Mouse (Mus musculus) cerebellum, adult 2 months (tissue): Measurements from ENCODE around the gene H2-T24. TPM values are rescaled to one million over a fixed set of nuclear protein-coding genes. Genes with fewer than 3 reads are reported as not detected.
"Not testable (repeated sequence)": the region's sequence is repeated elsewhere in the genome, so short reads cannot be mapped to it uniquely, and the experiment has no call there.

Experiments
- DNase-seq, 2 experiments: peaks; one replicate each; pipeline ENCODE4 v3.0.0; 2021
- H3K27ac ChIP-seq: fragments of 200-500 bp; 2 replicates; pipeline ENCODE4 v1.5.1; 2012; ENCODE audit warnings: low read length, control low read depth, inconsistent platforms; ENCODE audit not compliant: insufficient read depth
- H3K27me3 ChIP-seq: fragments of 200-500 bp; 2 replicates; pipeline ENCODE4 v1.6.1; 2012; ENCODE audit warnings: inconsistent platforms, mild to moderate bottlenecking, low read length, moderate library complexity; ENCODE audit not compliant: control insufficient read depth, insufficient read depth
- H3K4me1 ChIP-seq: fragments of 200-500 bp; 2 replicates; pipeline ENCODE4 v1.6.1; 2011; ENCODE audit warnings: low read length; ENCODE audit not compliant: control insufficient read depth, insufficient read depth
- H3K4me3 ChIP-seq: fragments of 200-500 bp; replicated peaks from 2 replicates; pipeline ENCODE3; 2011; ENCODE audit warnings: mild to moderate bottlenecking, low read depth, low read length, control low read depth; ENCODE audit not compliant: insufficient read depth
- CTCF ChIP-seq: fragments of 200-500 bp; IDR thresholded peaks from 2 replicates; pipeline ENCODE4 v1.5.1; 2011; ENCODE audit warnings: low read depth, mild to moderate bottlenecking, control low read depth, low read length, moderate library complexity, borderline replicate concordance; ENCODE audit not compliant: insufficient read depth
- POLR2A ChIP-seq: fragments of 200-500 bp; IDR thresholded peaks from 2 replicates; pipeline ENCODE4 v1.6.1; 2011; ENCODE audit warnings: low read length, control low read depth, borderline replicate concordance; ENCODE audit not compliant: insufficient read depth
- WGBS: fragments of 180-500 bp; shearing (Covaris S2); methylation state at CpG from one replicate; pipeline ENCODE4 v1.1.7; 2018; 5-methylcytosine and 5-hydroxymethylcytosine counted together
- polyA plus RNA-seq: library from polyadenylated mRNA; depleted of rRNA; stranded (reverse); fragments of >200 nt; gene quantifications from 2 replicates; pipeline ENCODE4 v1.2.3, GENCODE M21; 2012; rRNA removed

H2-T24 gene
- polyA plus RNA-seq = 0.95 and 1.1 TPM in 2 replicates

DNA sequence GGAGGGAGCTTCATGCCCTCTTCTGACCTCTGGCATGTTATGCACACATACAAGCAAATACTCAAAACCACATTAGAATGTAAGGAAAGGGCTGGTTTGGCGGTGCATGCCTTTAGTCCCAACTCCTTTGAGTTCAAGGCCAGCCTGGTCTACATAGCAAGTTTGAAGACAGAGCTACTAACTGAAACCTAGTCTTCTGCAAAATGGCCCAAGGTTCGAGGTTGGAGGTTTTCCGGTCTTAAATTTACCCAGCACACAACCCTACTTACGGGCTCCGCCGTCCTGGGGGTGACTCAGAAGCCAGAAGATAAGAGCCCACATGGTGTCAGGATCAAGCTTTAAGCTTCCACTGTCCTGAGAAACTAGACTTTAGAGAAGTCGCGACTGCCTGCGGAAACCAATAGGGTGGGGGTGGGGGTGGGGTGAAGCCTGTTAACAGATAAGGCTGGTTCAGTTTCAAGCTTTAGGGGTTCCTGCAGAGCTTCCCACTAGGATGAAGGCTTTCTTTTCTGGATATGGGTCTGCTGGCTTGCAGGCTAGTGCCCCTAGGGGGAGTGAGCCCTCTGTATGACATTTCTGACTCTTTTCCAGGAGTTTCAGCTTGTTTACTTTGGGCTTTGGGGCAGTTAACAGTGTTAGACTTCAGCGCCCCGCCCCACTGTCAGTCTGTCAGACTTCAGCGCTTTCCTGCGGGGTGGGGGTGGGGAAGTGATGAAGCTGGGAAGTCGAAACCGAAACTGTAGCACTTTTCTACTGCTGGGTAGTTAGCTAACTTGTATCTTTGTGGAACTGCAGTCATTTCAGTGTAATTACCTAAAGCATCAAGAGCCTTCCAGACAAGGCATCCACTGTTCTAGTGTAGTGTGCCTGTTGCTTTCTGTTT, at the start of gene H2-T24:
Gene H2-T24 (minus strand): TSS at position 370 of the 883 bp plus-strand sequence.
- TF ChIP-seq POLR2A = no peak
- H3K27ac ChIP-seq = no peak within 1 kb of the TSS

GRCm38 (mm10) chr17:36060829-36061228, 40.5 kb upstream of the H2-T24 start:
- WGBS = 24% methylated on average over 2 of the region's 2 CpGs
- TF ChIP-seq POLR2A (no peak), CTCF (peak; percentile 48; the same call in 1 of the 2 replicates)
- Histone ChIP-seq H3K4me1 (no peaks in the 10 kb centered on the region), H3K27ac (no peak overlapping the region), H3K4me3 (no peak overlapping the region), H3K27me3 (no peaks in the 10 kb centered on the region)
- peak; percentile 62 to 65 for DNase-seq

More for the DNA sequence above, at the start of gene H2-T24:
- H3K4me3 ChIP-seq = no peak within 1 kb of the TSS
- H3K4me1 ChIP-seq = no peaks in the 10 kb centered on the region
- WGBS = 45% methylated on average over 15 of the region's 15 CpGs
- no peak for DNase-seq
- no peaks in the 10 kb centered on the region for H3K27me3 ChIP-seq

DNA sequence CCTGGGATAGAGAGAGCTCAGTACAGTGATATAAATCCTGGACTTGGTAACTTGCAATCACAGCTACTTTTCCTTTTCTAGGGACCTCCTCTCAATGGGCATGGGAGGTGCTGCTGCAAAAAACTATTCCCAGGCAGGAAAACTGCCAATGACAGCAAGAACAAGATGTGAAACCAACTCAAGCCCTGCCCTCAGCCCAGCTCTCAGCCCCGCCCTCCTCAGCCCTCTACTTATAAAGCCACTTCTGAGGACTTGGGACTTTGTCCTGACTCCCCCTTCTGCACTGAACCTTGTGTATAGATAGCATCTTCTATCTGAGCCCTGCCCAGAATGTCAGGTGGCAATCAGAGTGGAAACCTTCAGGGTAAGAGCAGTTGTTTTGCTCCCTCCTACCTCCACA, 38.0 kb upstream of the H2-T24 start, which contains the start of gene Gm11127:
Gene Gm11127 (minus strand): TSS at position 10 of the 400 bp plus-strand sequence.
- H3K27me3 ChIP-seq, H3K27ac ChIP-seq, DNase-seq, H3K4me1 ChIP-seq, H3K4me3 ChIP-seq: not testable (repeated sequence)
- WGBS = 60% methylated on average over 1 of the region's 1 CpGs

GRCm38 (mm10) chr17:36057927-36058326, 37.6 kb upstream of the H2-T24 start:
- not testable (repeated sequence) for H3K4me3 ChIP-seq, DNase-seq
- WGBS = 83% methylated on average over 25 of the region's 25 CpGs

GRCm38 (mm10) chr17:36043286-36043685, 22.9 kb upstream of the H2-T24 start:
- Histone ChIP-seq H3K27ac (no peak overlapping the region), H3K27me3 (no peaks in the 10 kb centered on the region), H3K4me1 (no peaks in the 10 kb centered on the region), H3K4me3 (no peak overlapping the region)
- DNase-seq = no peak
- 80% methylated on average over 3 of the region's 3 CpGs for WGBS
- no peak for TF ChIP-seq POLR2A
- no peak for TF ChIP-seq CTCF

More at GRCm38 (mm10) chr17:36057927-36058326, 37.6 kb upstream of the H2-T24 start:
- not testable (repeated sequence) for H3K27me3 ChIP-seq, H3K4me1 ChIP-seq, H3K27ac ChIP-seq

DNA sequence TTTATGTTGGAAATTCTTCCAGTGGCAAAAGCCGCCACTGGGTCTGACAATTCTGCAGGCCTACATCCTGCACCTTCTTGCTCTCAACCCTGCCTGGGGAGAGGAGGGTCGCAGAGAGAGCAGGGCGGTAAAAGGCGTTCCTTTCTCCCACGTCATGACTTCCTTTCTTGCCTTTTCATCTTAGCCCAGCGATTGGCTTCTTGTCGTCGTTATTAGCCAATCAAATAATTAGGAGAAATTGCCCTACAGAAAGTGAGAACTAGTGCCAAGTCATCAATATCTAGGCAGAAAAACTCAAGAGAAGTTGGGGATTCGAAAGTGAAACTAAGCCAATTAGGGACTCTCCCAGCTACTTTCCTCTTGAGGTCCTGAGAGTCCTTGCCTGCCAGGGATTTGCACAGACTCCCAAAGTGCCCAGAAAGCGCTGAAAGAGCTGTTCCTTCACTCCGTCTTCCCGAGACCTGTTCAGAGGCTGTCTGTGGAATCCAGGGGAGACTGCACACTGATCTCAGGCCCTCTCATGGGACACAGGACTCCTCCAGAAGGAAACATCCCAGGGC, 22.3 kb upstream of the H2-T24 start, which contains the start of the genes H2-T22 and Gm6034:
Gene H2-T22 (minus strand): TSS at position 138 of the 560 bp plus-strand sequence.
Gene Gm6034 (plus strand): TSS at position 352 of the 560 bp plus-strand sequence.
- not testable (repeated sequence) for H3K4me1 ChIP-seq, H3K27ac ChIP-seq, H3K27me3 ChIP-seq
- DNase-seq = peak; percentile 57 to 85
- peak; percentile 38; the same call in 1 of the 2 replicates for TF ChIP-seq POLR2A
- under 1% methylated on average over 12 of the region's 12 CpGs for WGBS
- H3K4me3 ChIP-seq = peak within 1 kb of the TSS; percentile 52

GRCm38 (mm10) chr17:36042055-36042454, 21.7 kb upstream of the H2-T24 start:
- H3K27ac ChIP-seq, H3K27me3 ChIP-seq, H3K4me1 ChIP-seq: not testable (repeated sequence)
- peak in 1 of 2 experiments; percentile 34 for DNase-seq
- H3K4me3 ChIP-seq = peak overlapping the region; percentile 46
- 1% methylated on average over 19 of the region's 19 CpGs for WGBS

GRCm38 (mm10) chr17:36040604-36041003, 20.2 kb upstream of the H2-T24 start:
- not testable (repeated sequence) for H3K4me1 ChIP-seq, H3K27ac ChIP-seq, DNase-seq, H3K27me3 ChIP-seq, H3K4me3 ChIP-seq
- 89% methylated on average over 2 of the region's 2 CpGs for WGBS

DNA sequence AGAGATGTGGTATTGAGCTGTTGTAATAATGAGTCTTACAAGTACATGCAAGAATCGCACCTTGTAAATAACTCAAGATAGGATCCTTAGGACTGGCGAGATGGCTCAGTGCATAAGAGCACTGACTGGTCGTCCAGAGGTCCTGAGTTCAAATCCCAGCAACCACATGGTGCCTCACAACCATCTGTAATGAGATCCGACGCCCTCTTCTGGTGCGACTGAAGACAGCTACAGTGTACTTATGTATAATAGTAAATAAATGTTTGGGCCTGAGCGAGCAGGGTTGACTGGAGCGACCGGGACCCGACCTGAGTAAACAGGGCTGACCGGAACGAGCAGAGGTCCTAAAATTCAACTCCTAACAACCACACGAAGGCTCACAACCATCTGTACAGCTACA, 15.8 kb upstream of the H2-T24 start:
- 90% methylated on average over 13 of the region's 13 CpGs for WGBS
- not testable (repeated sequence) for H3K27ac ChIP-seq, DNase-seq, H3K27me3 ChIP-seq, H3K4me1 ChIP-seq, H3K4me3 ChIP-seq
